Mouse (Mus musculus): ENCODE data around the gene Stk38l. TPM values are rescaled to one million over a fixed set of nuclear protein-coding genes. Genes with fewer than 3 reads are reported as not detected.

Stk38l gene
- polyA plus RNA-seq, 1 experiment: 17.8 TPM

Other genes starting within 250 kb of the Stk38l start
- gene Itpr2, start 222.8 kb upstream of the Stk38l start, polyA plus RNA-seq (2012; rRNA removed): 7.8 and 8.5 TPM in 2 replicates
- 74.8 and 75.5 TPM in 2 replicates for gene Fgfr1op2, start 147.8 kb upstream of the Stk38l start, polyA plus RNA-seq (2012; rRNA removed)
- gene Ints13, start 147.2 kb upstream of the Stk38l start, polyA plus RNA-seq (2012; rRNA removed): 83.2 and 87.5 TPM in 2 replicates
- gene Med21, start 82.4 kb upstream of the Stk38l start, polyA plus RNA-seq (2012; rRNA removed): 65.5 and 68.3 TPM in 2 replicates
- 27.6 and 29.3 TPM in 2 replicates for gene Tm7sf3, start 82.2 kb upstream of the Stk38l start, polyA plus RNA-seq (2012; rRNA removed)
- 19.9 and 20.6 TPM in 2 replicates for gene Arntl2, start 71.1 kb downstream of the Stk38l start, polyA plus RNA-seq (2012; rRNA removed)
- 0.08 and 0.20 TPM in 2 replicates for gene Smco2, start 125.1 kb downstream of the Stk38l start, polyA plus RNA-seq (2012; rRNA removed)
- 51.1 and 60.2 TPM in 2 replicates for gene Ppfibp1, start 163.5 kb downstream of the Stk38l start, polyA plus RNA-seq (2012; rRNA removed)
- not detected in 2 replicates for gene 1700034J05Rik, start 229.4 kb downstream of the Stk38l start, polyA plus RNA-seq (2012; rRNA removed)